Mouse (Mus musculus) lung, adult 2 months (tissue): Measurements from ENCODE around the gene Osgep.

Source experiments
- CTCF ChIP-seq: fragments of 200-500 bp; IDR thresholded peaks from 2 replicates; pipeline ENCODE4 v1.5.1; 2011; ENCODE audit warnings: mild to moderate bottlenecking, low read length, control low read depth; ENCODE audit not compliant: insufficient read depth
- POLR2A ChIP-seq: fragments of 200-500 bp; IDR thresholded peaks from 2 replicates; pipeline ENCODE4 v1.6.1; 2011; ENCODE audit warnings: low read depth, mild to moderate bottlenecking, control low read depth, low read length, borderline replicate concordance; ENCODE audit errors: extremely low read depth

GRCm38 (mm10) chr14:50862641-50863040 is 62.1 kb downstream of the Osgep start:
- no peak for TF ChIP-seq CTCF
- TF ChIP-seq POLR2A = no peak
